Mouse (Mus musculus): ENCODE data around the gene Dnajb5. TPM values are rescaled to one million over a fixed set of nuclear protein-coding genes. Genes with fewer than 3 reads are reported as not detected.

The Dnajb5 gene
- 15.6 and 17.7 TPM in 2 replicates for polyA plus RNA-seq (2016; fragmentation: Nextera tagmentation; extraction: Ambion mirVana)

GRCm38 (mm10) chr4:42949676-42950051, at the start of gene Dnajb5:
Dnajb5 (plus strand) TSS chr4:42949814.
- peak within 1 kb of the TSS; percentile 82 for H3K4me2 ChIP-seq
- ATAC-seq (ENCODE audit: insufficient number of reproducible peaks, low FRiP score): peak; percentile 95
- peaks cover 52% of the 10 kb centered on the region for H3K4me1 ChIP-seq (replicated peaks)
- H3K4me3 ChIP-seq: peak within 1 kb of the TSS; percentile 69
- peak within 1 kb of the TSS; percentile 98 for H3K27ac ChIP-seq (ENCODE audit: poor library complexity, severe bottlenecking)
- H3K9me3 ChIP-seq (replicated peaks): no peaks in the 10 kb centered on the region
- peak within 1 kb of the TSS; percentile 92 for H3K9ac ChIP-seq
- WGBS: under 1% methylated on average over 38 of the region's 39 CpGs
- H3K36me3 ChIP-seq: peaks cover 3% of the 10 kb centered on the region; the same call in 1 of the 2 replicates
- H3K27me3 ChIP-seq (replicated peaks): peaks cover 20% of the 10 kb centered on the region

GRCm38 (mm10) chr4:42900878-42901277, 48.7 kb upstream of the Dnajb5 start:
- H3K4me1 ChIP-seq (replicated peaks): no peaks in the 10 kb centered on the region
- WGBS: 48% methylated on average over 5 of the region's 5 CpGs
- H3K27me3 ChIP-seq (replicated peaks): peaks cover 3% of the 10 kb centered on the region; the same call in 1 of the 2 replicates
- no peaks in the 10 kb centered on the region for H3K9me3 ChIP-seq (replicated peaks)
- ATAC-seq (ENCODE audit: insufficient number of reproducible peaks, low FRiP score): no peak
- no peaks in the 10 kb centered on the region for H3K36me3 ChIP-seq
- H3K4me3 ChIP-seq: no peak overlapping the region
- no peak overlapping the region for H3K27ac ChIP-seq (ENCODE audit: poor library complexity, severe bottlenecking)
- no peak overlapping the region for H3K9ac ChIP-seq
- H3K4me2 ChIP-seq: no peak overlapping the region

- H3K27me3 ChIP-seq (replicated peaks): peaks cover 3% of the 10 kb centered on the region; the same call in 1 of the 2 replicates
- H3K9me3 ChIP-seq (replicated peaks): no peaks in the 10 kb centered on the region
- no peak overlapping the region for H3K4me2 ChIP-seq
- no peak overlapping the region for H3K9ac ChIP-seq
- no peak overlapping the region for H3K27ac ChIP-seq (ENCODE audit: poor library complexity, severe bottlenecking)
- no peaks in the 10 kb centered on the region for H3K36me3 ChIP-seq
- no peak overlapping the region for H3K4me3 ChIP-seq
- no peaks in the 10 kb centered on the region for H3K4me1 ChIP-seq (replicated peaks)
- WGBS: 47% methylated on average over 9 of the region's 9 CpGs
- ATAC-seq (ENCODE audit: insufficient number of reproducible peaks, low FRiP score): no peak
Observed at GRCm38 (mm10) chr4:42902174-42902573, 47.4 kb upstream of the Dnajb5 start.

GRCm38 (mm10) chr4:42902730-42903129, 46.9 kb upstream of the Dnajb5 start:
- Histone ChIP-seq H3K9me3 (replicated peaks) (no peaks in the 10 kb centered on the region), H3K4me3 (no peak overlapping the region), H3K27ac (ENCODE audit: poor library complexity, severe bottlenecking) (no peak overlapping the region), H3K4me2 (no peak overlapping the region), H3K36me3 (no peaks in the 10 kb centered on the region), H3K27me3 (replicated peaks) (peaks cover 3% of the 10 kb centered on the region; the same call in 1 of the 2 replicates), H3K4me1 (replicated peaks) (no peaks in the 10 kb centered on the region), H3K9ac (no peak overlapping the region)
- 82% methylated on average over 5 of the region's 5 CpGs for WGBS
- ATAC-seq (ENCODE audit: insufficient number of reproducible peaks, low FRiP score): no peak

GRCm38 (mm10) chr4:42903942-42904341, 45.7 kb upstream of the Dnajb5 start:
- Histone ChIP-seq H3K27ac (ENCODE audit: poor library complexity, severe bottlenecking) (no peak overlapping the region), H3K4me1 (replicated peaks) (no peaks in the 10 kb centered on the region), H3K36me3 (no peaks in the 10 kb centered on the region), H3K9me3 (replicated peaks) (no peaks in the 10 kb centered on the region), H3K4me2 (no peak overlapping the region), H3K9ac (no peak overlapping the region), H3K4me3 (no peak overlapping the region), H3K27me3 (replicated peaks) (peaks cover 3% of the 10 kb centered on the region; the same call in 1 of the 2 replicates)
- no peak for ATAC-seq (ENCODE audit: insufficient number of reproducible peaks, low FRiP score)
- WGBS: 69% methylated on average over 1 of the region's 1 CpGs

- Histone ChIP-seq H3K36me3 (no peaks in the 10 kb centered on the region), H3K9ac (no peak overlapping the region), H3K4me2 (no peak overlapping the region), H3K4me1 (replicated peaks) (no peaks in the 10 kb centered on the region), H3K4me3 (no peak overlapping the region), H3K27ac (ENCODE audit: poor library complexity, severe bottlenecking) (no peak overlapping the region), H3K27me3 (replicated peaks) (peaks cover 3% of the 10 kb centered on the region; the same call in 1 of the 2 replicates), H3K9me3 (replicated peaks) (no peaks in the 10 kb centered on the region)
- WGBS: 85% methylated on average over 3 of the region's 3 CpGs
- ATAC-seq (ENCODE audit: insufficient number of reproducible peaks, low FRiP score): no peak
Observed at GRCm38 (mm10) chr4:42904523-42904922, 45.1 kb upstream of the Dnajb5 start.

GRCm38 (mm10) chr4:42904966-42905365, 44.6 kb upstream of the Dnajb5 start:
- H3K9ac ChIP-seq: no peak overlapping the region
- no peak for ATAC-seq (ENCODE audit: insufficient number of reproducible peaks, low FRiP score)
- H3K36me3 ChIP-seq: no peaks in the 10 kb centered on the region
- H3K4me2 ChIP-seq: no peak overlapping the region
- WGBS: 83% methylated on average over 6 of the region's 6 CpGs
- H3K4me3 ChIP-seq: no peak overlapping the region
- H3K27ac ChIP-seq (ENCODE audit: poor library complexity, severe bottlenecking): no peak overlapping the region
- H3K27me3 ChIP-seq (replicated peaks): peaks cover 3% of the 10 kb centered on the region; the same call in 1 of the 2 replicates
- H3K4me1 ChIP-seq (replicated peaks): no peaks in the 10 kb centered on the region
- H3K9me3 ChIP-seq (replicated peaks): no peaks in the 10 kb centered on the region

GRCm38 (mm10) chr4:42913391-42913790, 36.2 kb upstream of the Dnajb5 start:
- no peak overlapping the region for H3K4me3 ChIP-seq
- 0 out of 2 replicates have a peak, but pooled peaks cover 4% of the 10 kb centered on the region for H3K4me1 ChIP-seq (replicated peaks)
- H3K27ac ChIP-seq (ENCODE audit: poor library complexity, severe bottlenecking): no peak overlapping the region
- H3K9ac ChIP-seq: no peak overlapping the region
- no peak for ATAC-seq (ENCODE audit: insufficient number of reproducible peaks, low FRiP score)
- 0 out of 2 replicates have a peak, but pooled peaks cover 2% of the 10 kb centered on the region for H3K9me3 ChIP-seq (replicated peaks)
- H3K4me2 ChIP-seq: no peak overlapping the region
- WGBS: 34% methylated on average over 10 of the region's 10 CpGs
- no peaks in the 10 kb centered on the region for H3K36me3 ChIP-seq
- peaks cover 53% of the 10 kb centered on the region for H3K27me3 ChIP-seq (replicated peaks)

- no peak overlapping the region for H3K9ac ChIP-seq
- peaks cover 61% of the 10 kb centered on the region for H3K27me3 ChIP-seq (replicated peaks)
- H3K4me2 ChIP-seq: no peak overlapping the region
- H3K27ac ChIP-seq (ENCODE audit: poor library complexity, severe bottlenecking): no peak overlapping the region
- no peak overlapping the region for H3K4me3 ChIP-seq
- H3K4me1 ChIP-seq (replicated peaks): 0 out of 2 replicates have a peak, but pooled peaks cover 4% of the 10 kb centered on the region
- no peaks in the 10 kb centered on the region for H3K36me3 ChIP-seq
- 74% methylated on average over 12 of the region's 12 CpGs for WGBS
- ATAC-seq (ENCODE audit: insufficient number of reproducible peaks, low FRiP score): no peak
- H3K9me3 ChIP-seq (replicated peaks): 0 out of 2 replicates have a peak, but pooled peaks cover 2% of the 10 kb centered on the region
Observed at GRCm38 (mm10) chr4:42915311-42915710, 34.3 kb upstream of the Dnajb5 start.

GRCm38 (mm10) chr4:42915966-42916365, 33.6 kb upstream of the Dnajb5 start:
- Histone ChIP-seq H3K9ac (no peak overlapping the region), H3K4me1 (replicated peaks) (0 out of 2 replicates have a peak, but pooled peaks cover 4% of the 10 kb centered on the region), H3K36me3 (no peaks in the 10 kb centered on the region), H3K27ac (ENCODE audit: poor library complexity, severe bottlenecking) (no peak overlapping the region), H3K9me3 (replicated peaks) (0 out of 2 replicates have a peak, but pooled peaks cover 2% of the 10 kb centered on the region), H3K4me2 (no peak overlapping the region), H3K4me3 (no peak overlapping the region), H3K27me3 (replicated peaks) (peaks cover 63% of the 10 kb centered on the region)
- ATAC-seq (ENCODE audit: insufficient number of reproducible peaks, low FRiP score): no peak
- WGBS: 94% methylated on average over 1 of the region's 1 CpGs

GRCm38 (mm10) chr4:42916617-42917401, 32.8 kb upstream of the Dnajb5 start, which contains the start of gene Phf24:
Phf24 (plus strand) TSS chr4:42916660.
- peak within 1 kb of the TSS; percentile 66 for H3K4me3 ChIP-seq
- peaks cover 68% of the 10 kb centered on the region for H3K27me3 ChIP-seq (replicated peaks)
- peak; percentile 77 for ATAC-seq (ENCODE audit: insufficient number of reproducible peaks, low FRiP score)
- 11% methylated on average over 82 of the region's 90 CpGs for WGBS
- H3K27ac ChIP-seq (ENCODE audit: poor library complexity, severe bottlenecking): no peak within 1 kb of the TSS
- peak within 1 kb of the TSS; percentile 87 for H3K4me2 ChIP-seq
- no peaks in the 10 kb centered on the region for H3K36me3 ChIP-seq
- H3K4me1 ChIP-seq (replicated peaks): 0 out of 2 replicates have a peak, but pooled peaks cover 4% of the 10 kb centered on the region
- peak within 1 kb of the TSS; percentile 82 for H3K9ac ChIP-seq
- 0 out of 2 replicates have a peak, but pooled peaks cover 2% of the 10 kb centered on the region for H3K9me3 ChIP-seq (replicated peaks)

Measured in heart, embryonic 12.5 days (tissue).